Mouse (Mus musculus) midbrain, embryonic 10.5 days (tissue): ENCODE data around the gene Sh3tc1. TPM values are rescaled to one million over a fixed set of nuclear protein-coding genes. Genes with fewer than 3 reads are reported as not detected.

Source experiments
- DNase-seq: peaks from one replicate; pipeline ENCODE4 v3.0.0-alpha.2; 2017; ENCODE audit warnings: low spot score
- H3K27ac ChIP-seq: fragments of 300-500 bp; sonication (generic); replicated peaks from 2 replicates; pipeline ENCODE4 v1.5.1; 2016; ENCODE audit warnings: mild to moderate bottlenecking
- H3K27me3 ChIP-seq: fragments of 300-500 bp; sonication (generic); 2 replicates; pipeline ENCODE4 v1.6.1; 2016; ENCODE audit warnings: low read depth, mild to moderate bottlenecking; ENCODE audit not compliant: poor library complexity, severe bottlenecking
- H3K36me3 ChIP-seq: fragments of 300-500 bp; sonication (generic); 2 replicates; pipeline ENCODE4 v1.6.1; 2016; ENCODE audit warnings: mild to moderate bottlenecking, moderate library complexity
- H3K4me1 ChIP-seq: fragments of 300-500 bp; sonication (generic); 2 replicates; pipeline ENCODE4 v1.6.1; 2016
- H3K4me3 ChIP-seq: fragments of 300-500 bp; sonication (generic); 2 replicates; pipeline ENCODE4 v1.5.1; 2016; ENCODE audit warnings: mild to moderate bottlenecking, moderate library complexity
- H3K9me3 ChIP-seq: fragments of 300-500 bp; sonication (generic); replicated peaks from 2 replicates; pipeline ENCODE4 v1.6.1; 2016; ENCODE audit warnings: mild to moderate bottlenecking
- WGBS: fragments of 180-500 bp; shearing (Covaris S2); methylation state at CpG from one replicate; pipeline ENCODE4 v1.1.7; 2016; 5-methylcytosine and 5-hydroxymethylcytosine counted together
- polyA plus RNA-seq: library from polyadenylated mRNA; unstranded; fragments of >200 nt; fragmentation: Nextera tagmentation; extraction: Ambion mirVana; gene quantifications from 2 replicates; pipeline ENCODE4 v1.2.1, GENCODE M21; 2016

The Sh3tc1 gene
- polyA plus RNA-seq: 3.6 and 3.8 TPM in 2 replicates

- no peak within 1 kb of the TSS for H3K4me3 ChIP-seq
- H3K36me3 ChIP-seq: no peaks in the 10 kb centered on the region
- no peaks in the 10 kb centered on the region for H3K9me3 ChIP-seq
- no peak within 1 kb of the TSS for H3K27ac ChIP-seq
- H3K4me1 ChIP-seq: peaks cover 13% of the 10 kb centered on the region
- no peak for DNase-seq
- peaks cover 34% of the 10 kb centered on the region for H3K27me3 ChIP-seq
- 17% methylated on average over 10 of the region's 10 CpGs for WGBS
Observed at GRCm38 (mm10) chr5:35739536-35740278, at the start of gene Sh3tc1. Sh3tc1 (minus strand) TSS chr5:35739987.

GRCm38 (mm10) chr5:35788719-35789118 is 48.9 kb upstream of the Sh3tc1 start:
- no peaks in the 10 kb centered on the region for H3K36me3 ChIP-seq
- WGBS: 79% methylated on average over 6 of the region's 6 CpGs
- no peak overlapping the region for H3K27ac ChIP-seq
- no peaks in the 10 kb centered on the region for H3K27me3 ChIP-seq
- H3K4me3 ChIP-seq: no peak overlapping the region
- H3K4me1 ChIP-seq: peaks cover 15% of the 10 kb centered on the region
- no peak for DNase-seq
- no peaks in the 10 kb centered on the region for H3K9me3 ChIP-seq

- Histone ChIP-seq H3K27ac (no peak overlapping the region), H3K9me3 (no peaks in the 10 kb centered on the region), H3K27me3 (no peaks in the 10 kb centered on the region), H3K36me3 (no peaks in the 10 kb centered on the region), H3K4me1 (peaks cover 15% of the 10 kb centered on the region), H3K4me3 (no peak overlapping the region)
- WGBS: 92% methylated on average over 12 of the region's 12 CpGs
- DNase-seq: no peak
Observed at GRCm38 (mm10) chr5:35787847-35788246, 48.1 kb upstream of the Sh3tc1 start.

GRCm38 (mm10) chr5:35785853-35786252 is 46.1 kb upstream of the Sh3tc1 start:
- no peaks in the 10 kb centered on the region for H3K36me3 ChIP-seq
- DNase-seq: no peak
- H3K27ac ChIP-seq: 0 out of 2 replicates have a peak overlapping the region, but pooled peaks have one; percentile 9
- peaks cover 14% of the 10 kb centered on the region for H3K4me1 ChIP-seq
- WGBS: 75% methylated on average over 7 of the region's 7 CpGs
- no peak overlapping the region for H3K4me3 ChIP-seq
- no peaks in the 10 kb centered on the region for H3K9me3 ChIP-seq
- no peaks in the 10 kb centered on the region for H3K27me3 ChIP-seq

GRCm38 (mm10) chr5:35782648-35783180 is 42.9 kb upstream of the Sh3tc1 start:
- H3K27me3 ChIP-seq: no peaks in the 10 kb centered on the region
- 62% methylated on average over 10 of the region's 10 CpGs for WGBS
- H3K4me3 ChIP-seq: no peak overlapping the region
- no peak for DNase-seq
- peaks cover 7% of the 10 kb centered on the region; the same call in 1 of the 2 replicates for H3K4me1 ChIP-seq
- H3K27ac ChIP-seq: no peak overlapping the region
- H3K9me3 ChIP-seq: no peaks in the 10 kb centered on the region
- no peaks in the 10 kb centered on the region for H3K36me3 ChIP-seq

GRCm38 (mm10) chr5:35781116-35781515 is 41.3 kb upstream of the Sh3tc1 start:
- 0 out of 2 replicates have a peak, but pooled peaks cover 3% of the 10 kb centered on the region for H3K4me1 ChIP-seq
- no peak for DNase-seq
- H3K4me3 ChIP-seq: no peak overlapping the region
- no peak overlapping the region for H3K27ac ChIP-seq
- no peaks in the 10 kb centered on the region for H3K9me3 ChIP-seq
- WGBS: 68% methylated on average over 3 of the region's 3 CpGs
- no peaks in the 10 kb centered on the region for H3K36me3 ChIP-seq
- no peaks in the 10 kb centered on the region for H3K27me3 ChIP-seq

- Histone ChIP-seq H3K4me3 (no peak overlapping the region), H3K9me3 (no peaks in the 10 kb centered on the region), H3K4me1 (peaks cover 9% of the 10 kb centered on the region; the same call in 1 of the 2 replicates), H3K27ac (no peak overlapping the region), H3K27me3 (no peaks in the 10 kb centered on the region), H3K36me3 (no peaks in the 10 kb centered on the region)
- 70% methylated on average over 6 of the region's 6 CpGs for WGBS
- no peak for DNase-seq
Observed at GRCm38 (mm10) chr5:35774137-35774424, 34.3 kb upstream of the Sh3tc1 start.

GRCm38 (mm10) chr5:35773274-35774136 is 33.7 kb upstream of the Sh3tc1 start:
- Histone ChIP-seq H3K27ac (no peak overlapping the region), H3K36me3 (no peaks in the 10 kb centered on the region), H3K27me3 (no peaks in the 10 kb centered on the region), H3K4me1 (peaks cover 9% of the 10 kb centered on the region; the same call in 1 of the 2 replicates), H3K4me3 (no peak overlapping the region), H3K9me3 (no peaks in the 10 kb centered on the region)
- 81% methylated on average over 13 of the region's 13 CpGs for WGBS
- no peak for DNase-seq

- no peak for DNase-seq
- Histone ChIP-seq H3K27me3 (no peaks in the 10 kb centered on the region), H3K27ac (no peak overlapping the region), H3K36me3 (no peaks in the 10 kb centered on the region), H3K9me3 (no peaks in the 10 kb centered on the region), H3K4me3 (no peak overlapping the region), H3K4me1 (peaks cover 9% of the 10 kb centered on the region; the same call in 1 of the 2 replicates)
- 85% methylated on average over 14 of the region's 14 CpGs for WGBS
Observed at GRCm38 (mm10) chr5:35770891-35771663, 31.3 kb upstream of the Sh3tc1 start.

- Histone ChIP-seq H3K27ac (no peak overlapping the region), H3K4me1 (peaks cover 9% of the 10 kb centered on the region; the same call in 1 of the 2 replicates), H3K9me3 (no peaks in the 10 kb centered on the region), H3K4me3 (no peak overlapping the region), H3K36me3 (no peaks in the 10 kb centered on the region), H3K27me3 (no peaks in the 10 kb centered on the region)
- DNase-seq: no peak
- WGBS: 84% methylated on average over 2 of the region's 2 CpGs
Observed at GRCm38 (mm10) chr5:35770246-35770645, 30.5 kb upstream of the Sh3tc1 start.

- Histone ChIP-seq H3K4me1 (peaks cover 4% of the 10 kb centered on the region; the same call in 1 of the 2 replicates), H3K27me3 (no peaks in the 10 kb centered on the region), H3K4me3 (no peak overlapping the region), H3K36me3 (no peaks in the 10 kb centered on the region), H3K9me3 (no peaks in the 10 kb centered on the region), H3K27ac (no peak overlapping the region)
- 89% methylated on average over 7 of the region's 7 CpGs for WGBS
- DNase-seq: no peak
Observed at GRCm38 (mm10) chr5:35768997-35769396, 29.2 kb upstream of the Sh3tc1 start.

- Histone ChIP-seq H3K27ac (no peak overlapping the region), H3K4me1 (no peaks in the 10 kb centered on the region), H3K9me3 (no peaks in the 10 kb centered on the region), H3K4me3 (no peak overlapping the region), H3K27me3 (no peaks in the 10 kb centered on the region), H3K36me3 (no peaks in the 10 kb centered on the region)
- DNase-seq: no peak
- 63% methylated on average over 3 of the region's 3 CpGs for WGBS
Observed at GRCm38 (mm10) chr5:35768525-35768924, 28.7 kb upstream of the Sh3tc1 start.
